Mouse (Mus musculus): ENCODE results near the gene Pinlyp. TPM values are rescaled to one million over a fixed set of nuclear protein-coding genes. Genes with fewer than 3 reads are reported as not detected.
A peak's percentile ranks its signal among the peaks of the same experiment; 100 is the strongest.
"Not testable (repeated sequence)": the region's sequence is repeated elsewhere in the genome, so short reads cannot be mapped to it uniquely, and the experiment has no call there.

The Pinlyp gene
- polyA plus RNA-seq, 1 experiment from 2014 or later, result 0.42 TPM

DNA sequence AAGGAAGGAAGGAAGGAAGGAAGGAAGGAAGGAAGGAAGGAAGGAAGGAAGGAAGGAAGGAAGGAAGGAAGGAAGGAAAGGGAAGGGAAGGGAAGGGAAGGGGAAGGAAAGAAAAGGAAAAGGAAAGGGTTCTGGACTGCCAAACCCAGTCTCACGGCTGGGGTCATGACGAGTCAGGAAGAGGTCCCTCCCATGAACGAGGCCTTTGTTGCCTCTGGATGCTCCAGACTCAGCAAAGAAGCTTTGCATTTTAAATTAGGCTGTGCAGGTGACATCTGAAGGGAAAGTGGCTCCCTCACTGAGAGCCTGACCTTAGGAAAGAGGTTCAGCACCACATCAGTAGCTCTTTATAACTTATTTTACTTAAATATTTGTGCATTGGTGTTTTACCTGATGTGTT, 26.8 kb downstream of the Pinlyp start:
- no peaks in the 10 kb centered on the region for H3K27me3 ChIP-seq
- H3K9me3 ChIP-seq, result no peaks in the 10 kb centered on the region
- WGBS, result 35% methylated on average over 3 of the region's 3 CpGs
- H3K4me3 ChIP-seq, result no peak overlapping the region
- H3K4me2 ChIP-seq, result no peak overlapping the region
- no peak overlapping the region for H3K9ac ChIP-seq
- H3K27ac ChIP-seq, result no peak overlapping the region
- ATAC-seq (ENCODE audit: insufficient number of reproducible peaks, insufficient read depth, low FRiP score, low TSS enrichment, low read depth), result no peak
- H3K36me3 ChIP-seq, result peaks cover 32% of the 10 kb centered on the region
- H3K4me1 ChIP-seq, result no peaks in the 10 kb centered on the region

DNA sequence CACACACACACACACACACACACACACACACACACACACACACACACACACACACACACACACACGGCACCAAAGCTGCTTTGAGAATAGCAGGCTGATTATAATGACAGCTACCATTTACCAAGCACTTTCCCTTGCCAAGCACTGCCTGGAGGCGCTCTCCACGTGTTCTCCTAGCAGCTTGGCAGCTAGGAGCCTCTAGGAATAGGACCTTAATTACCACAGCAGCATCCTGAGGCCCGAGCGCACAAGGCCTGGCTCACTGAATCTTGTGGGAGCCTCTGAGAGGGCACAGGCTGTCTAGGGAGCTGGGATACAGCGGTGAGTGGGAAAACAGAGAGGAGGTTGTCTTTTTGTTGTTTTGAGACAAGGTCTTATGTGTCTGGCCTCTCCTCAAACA, 28.3 kb downstream of the Pinlyp start:
- Histone ChIP-seq H3K9me3 (no peaks in the 10 kb centered on the region), H3K9ac (no peak overlapping the region), H3K4me3 (no peak overlapping the region), H3K27me3 (no peaks in the 10 kb centered on the region), H3K4me2 (no peak overlapping the region), H3K27ac (no peak overlapping the region), H3K4me1 (no peaks in the 10 kb centered on the region), H3K36me3 (peaks cover 47% of the 10 kb centered on the region)
- no peak for ATAC-seq (ENCODE audit: insufficient number of reproducible peaks, insufficient read depth, low FRiP score, low TSS enrichment, low read depth)
- WGBS, result 36% methylated on average over 5 of the region's 6 CpGs

DNA sequence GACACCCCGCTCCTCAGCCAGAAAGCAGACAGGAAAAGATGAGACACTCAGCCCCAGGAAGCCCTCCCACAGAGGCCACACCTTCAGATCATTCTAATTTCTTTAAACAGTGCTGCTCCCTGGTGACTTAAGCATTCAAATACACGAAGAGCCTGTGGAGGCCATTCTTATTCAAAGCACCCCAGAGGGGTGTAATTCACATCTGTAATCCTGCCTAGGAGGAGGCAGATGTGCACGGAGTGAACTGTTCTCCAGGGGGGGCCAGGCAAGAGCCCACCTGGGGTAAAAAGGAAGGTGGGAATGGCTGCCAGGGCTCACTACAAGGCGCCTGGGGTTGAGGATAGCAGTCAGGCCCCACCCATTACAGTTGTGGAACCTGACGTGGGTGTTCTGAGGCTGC, 28.8 kb downstream of the Pinlyp start:
- Histone ChIP-seq H3K27ac (no peak overlapping the region), H3K36me3 (peaks cover 53% of the 10 kb centered on the region), H3K4me2 (no peak overlapping the region), H3K9me3 (no peaks in the 10 kb centered on the region), H3K27me3 (no peaks in the 10 kb centered on the region), H3K4me1 (no peaks in the 10 kb centered on the region), H3K4me3 (no peak overlapping the region), H3K9ac (no peak overlapping the region)
- WGBS, result 41% methylated on average over 5 of the region's 5 CpGs
- ATAC-seq (ENCODE audit: insufficient number of reproducible peaks, insufficient read depth, low FRiP score, low TSS enrichment, low read depth), result no peak

DNA sequence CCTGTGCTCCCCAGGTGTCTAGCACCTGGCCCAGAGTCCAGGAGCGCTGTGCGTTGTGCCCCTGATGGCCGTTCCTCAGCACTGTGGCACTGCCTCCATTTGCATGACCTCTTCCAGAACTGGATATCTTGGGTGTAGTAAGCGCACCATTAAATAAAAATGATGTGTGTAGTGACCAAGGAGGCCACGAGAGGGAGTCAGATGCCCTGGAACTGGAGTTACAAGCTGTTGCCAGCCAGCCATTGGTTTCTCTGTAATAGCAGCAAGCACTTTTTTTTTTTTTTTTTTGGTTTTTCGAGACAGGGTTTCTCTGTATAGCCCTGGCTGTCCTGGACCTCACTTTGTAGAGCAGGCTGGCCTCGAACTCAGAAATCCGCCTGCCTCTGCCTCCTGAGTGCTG, 29.6 kb downstream of the Pinlyp start:
- not testable (repeated sequence) for H3K4me3 ChIP-seq; H3K27me3 ChIP-seq; H3K4me2 ChIP-seq; H3K9me3 ChIP-seq; H3K27ac ChIP-seq; H3K9ac ChIP-seq; H3K4me1 ChIP-seq; ATAC-seq (ENCODE audit: insufficient number of reproducible peaks, insufficient read depth, low FRiP score, low TSS enrichment, low read depth)
- 64% methylated on average over 8 of the region's 8 CpGs for WGBS
- peaks cover 60% of the 10 kb centered on the region for H3K36me3 ChIP-seq

- H3K4me3 ChIP-seq, result no peak within 1 kb of the TSS
- no peaks in the 10 kb centered on the region for H3K9me3 ChIP-seq
- peak within 1 kb of the TSS; percentile 36; the same call in 1 of the 2 replicates for H3K9ac ChIP-seq
- H3K36me3 ChIP-seq, result peaks cover 68% of the 10 kb centered on the region
- ATAC-seq (ENCODE audit: insufficient number of reproducible peaks, insufficient read depth, low FRiP score, low TSS enrichment, low read depth), result no peak
- no peak within 1 kb of the TSS for H3K27ac ChIP-seq
- 87% methylated on average over 7 of the region's 7 CpGs for WGBS
- no peak within 1 kb of the TSS for H3K4me2 ChIP-seq
- peaks cover 11% of the 10 kb centered on the region for H3K4me1 ChIP-seq
- no peaks in the 10 kb centered on the region for H3K27me3 ChIP-seq
Observed at GRCm38 (mm10) chr7:24512355-24512754, 33.6 kb downstream of the Pinlyp start, which contains the start of gene AC161166.1. TSS of gene AC161166.1 (minus strand) at chr7:24512455.

DNA sequence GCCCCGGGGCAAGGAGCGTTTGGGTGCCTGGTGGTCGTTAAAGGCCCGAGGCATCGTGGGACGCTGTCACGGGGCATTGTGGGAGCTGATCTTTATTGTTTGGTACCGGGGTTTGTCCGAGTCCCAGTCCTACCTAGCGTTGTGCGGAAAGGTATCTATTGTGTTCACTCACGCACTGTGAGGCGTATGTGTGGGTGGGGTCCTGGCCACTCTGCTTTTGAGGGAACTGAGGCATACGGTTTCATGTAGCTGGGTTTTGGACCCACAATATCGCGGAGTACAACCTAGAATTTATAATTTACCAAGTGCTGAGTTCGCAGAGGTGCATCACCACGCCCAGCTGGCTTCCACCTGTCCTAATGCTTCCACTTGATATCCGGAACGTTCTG, 38.2 kb downstream of the Pinlyp start:
- Histone ChIP-seq H3K36me3 (peaks cover 26% of the 10 kb centered on the region), H3K27me3 (0 out of 2 replicates have a peak, but pooled peaks cover 4% of the 10 kb centered on the region), H3K4me3 (peak overlapping the region; percentile 74), H3K4me1 (peaks cover 37% of the 10 kb centered on the region), H3K9ac (peak overlapping the region; percentile 96), H3K4me2 (peak overlapping the region; percentile 75), H3K27ac (peak overlapping the region; percentile 100), H3K9me3 (no peaks in the 10 kb centered on the region)
- no peak for ATAC-seq (ENCODE audit: insufficient number of reproducible peaks, insufficient read depth, low FRiP score, low TSS enrichment, low read depth)
- WGBS, result 1% methylated on average over 20 of the region's 20 CpGs

GRCm38 (mm10) chr7:24506838-24507725, 38.8 kb downstream of the Pinlyp start, which contains the start of gene Zfp428:
TSS of gene Zfp428 (plus strand) at chr7:24507006.
- H3K9ac ChIP-seq, result peak within 1 kb of the TSS; percentile 96
- no peaks in the 10 kb centered on the region for H3K9me3 ChIP-seq
- H3K36me3 ChIP-seq, result peaks cover 20% of the 10 kb centered on the region
- H3K4me3 ChIP-seq, result peak within 1 kb of the TSS; percentile 74
- H3K4me2 ChIP-seq, result peak within 1 kb of the TSS; percentile 75
- peaks cover 37% of the 10 kb centered on the region for H3K4me1 ChIP-seq
- peak; percentile 86 for ATAC-seq (ENCODE audit: insufficient number of reproducible peaks, insufficient read depth, low FRiP score, low TSS enrichment, low read depth)
- H3K27ac ChIP-seq, result peak within 1 kb of the TSS; percentile 100
- H3K27me3 ChIP-seq, result 0 out of 2 replicates have a peak, but pooled peaks cover 4% of the 10 kb centered on the region
- under 1% methylated on average over 84 of the region's 84 CpGs for WGBS

DNA sequence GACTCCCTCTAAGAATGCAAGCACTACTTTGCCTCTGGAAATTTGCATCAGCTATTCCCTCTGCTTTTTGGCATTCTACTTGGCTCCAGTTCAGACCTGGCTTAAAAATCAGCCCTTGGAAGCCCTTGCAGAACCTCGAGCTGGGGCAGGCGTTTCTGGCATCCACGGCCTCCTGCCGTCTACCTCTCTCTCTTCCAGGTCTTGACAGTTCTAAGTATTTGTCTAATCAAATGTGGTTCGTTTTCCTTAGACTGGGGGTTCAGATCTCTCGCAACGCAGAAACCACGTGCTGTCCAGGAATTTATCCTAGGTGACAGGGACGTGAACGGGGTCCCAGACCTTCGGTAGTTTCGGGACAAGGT, 39.5 kb downstream of the Pinlyp start:
- Histone ChIP-seq H3K36me3 (peaks cover 13% of the 10 kb centered on the region), H3K27ac (peak overlapping the region; percentile 100), H3K4me2 (peak overlapping the region; percentile 75), H3K27me3 (peaks cover 6% of the 10 kb centered on the region), H3K9ac (peak overlapping the region; percentile 96), H3K4me3 (peak overlapping the region; percentile 74), H3K9me3 (no peaks in the 10 kb centered on the region), H3K4me1 (peaks cover 37% of the 10 kb centered on the region)
- ATAC-seq (ENCODE audit: insufficient number of reproducible peaks, insufficient read depth, low FRiP score, low TSS enrichment, low read depth), result no peak
- 1% methylated on average over 12 of the region's 12 CpGs for WGBS

DNA sequence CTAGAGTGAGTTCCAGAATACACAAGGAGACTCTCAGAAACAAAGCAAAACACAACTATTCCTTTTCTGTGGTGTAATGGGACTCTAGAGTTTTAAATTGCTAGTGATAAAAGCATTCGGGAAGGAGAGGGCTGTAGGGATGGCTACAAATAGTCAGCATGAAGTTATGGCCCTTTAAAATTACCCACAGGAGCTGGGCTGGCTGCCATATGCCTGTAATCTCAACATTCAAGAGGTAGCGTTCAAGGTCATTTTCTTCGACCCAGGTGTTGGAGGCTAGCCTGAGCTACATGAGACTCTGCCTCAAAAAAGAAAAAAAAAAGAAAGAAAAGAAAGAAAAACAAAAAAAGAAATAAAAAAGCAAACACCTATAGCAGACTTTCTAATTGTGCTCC, 39.9 kb downstream of the Pinlyp start:
- H3K27me3 ChIP-seq, result peaks cover 10% of the 10 kb centered on the region
- peaks cover 37% of the 10 kb centered on the region for H3K4me1 ChIP-seq
- H3K4me2 ChIP-seq, result peak overlapping the region; percentile 75
- WGBS, result 12% methylated on average over 3 of the region's 3 CpGs
- peaks cover 12% of the 10 kb centered on the region for H3K36me3 ChIP-seq
- no peak for ATAC-seq (ENCODE audit: insufficient number of reproducible peaks, insufficient read depth, low FRiP score, low TSS enrichment, low read depth)
- H3K27ac ChIP-seq, result peak overlapping the region; percentile 100
- H3K9ac ChIP-seq, result peak overlapping the region; percentile 96; the same call in 1 of the 2 replicates
- H3K9me3 ChIP-seq, result no peaks in the 10 kb centered on the region
- peak overlapping the region; percentile 74 for H3K4me3 ChIP-seq

DNA sequence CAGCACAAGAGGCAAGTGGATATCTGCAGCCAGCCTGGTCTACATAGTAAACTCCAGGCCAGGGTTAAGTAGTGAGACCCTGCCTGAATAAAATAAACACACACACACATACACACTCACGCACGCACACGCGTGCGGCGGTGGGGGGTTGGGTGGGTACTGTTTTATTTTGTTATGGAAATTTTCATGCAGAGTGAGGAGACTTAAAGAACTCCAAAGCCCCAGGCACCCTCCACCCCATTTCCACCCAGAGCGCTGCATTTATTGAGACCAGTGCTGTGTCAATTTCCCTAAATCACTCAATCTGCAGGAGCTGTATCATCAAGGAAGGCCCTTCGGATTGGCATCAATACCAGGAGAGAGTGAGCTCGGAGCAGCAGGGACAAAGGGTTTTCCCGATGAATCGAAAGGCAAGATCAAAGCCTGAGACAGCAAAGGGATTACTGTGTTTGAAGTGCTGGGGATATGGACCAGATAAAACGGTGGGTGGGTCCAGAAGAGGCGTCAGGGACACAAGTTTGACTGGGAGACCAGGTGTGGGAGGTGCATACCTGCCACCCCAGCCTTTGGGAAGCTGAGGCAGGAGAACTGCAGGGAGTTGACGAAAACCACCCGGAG, 40.4 kb downstream of the Pinlyp start:
- Histone ChIP-seq H3K9me3 (0 out of 2 replicates have a peak, but pooled peaks cover 3% of the 10 kb centered on the region), H3K27ac (peak overlapping the region; percentile 100), H3K36me3 (peaks cover 12% of the 10 kb centered on the region), H3K4me2 (peak overlapping the region; percentile 75), H3K27me3 (peaks cover 15% of the 10 kb centered on the region), H3K9ac (no peak overlapping the region; the same call in 1 of the 2 replicates), H3K4me1 (peaks cover 40% of the 10 kb centered on the region), H3K4me3 (peak overlapping the region; percentile 74)
- no peak for ATAC-seq (ENCODE audit: insufficient number of reproducible peaks, insufficient read depth, low FRiP score, low TSS enrichment, low read depth)
- WGBS, result 20% methylated on average over 15 of the region's 15 CpGs

- no peak for ATAC-seq (ENCODE audit: insufficient number of reproducible peaks, insufficient read depth, low FRiP score, low TSS enrichment, low read depth)
- 0 out of 2 replicates have a peak, but pooled peaks cover 8% of the 10 kb centered on the region for H3K36me3 ChIP-seq
- peaks cover 22% of the 10 kb centered on the region for H3K27me3 ChIP-seq
- H3K4me1 ChIP-seq, result peaks cover 47% of the 10 kb centered on the region
- no peak overlapping the region for H3K27ac ChIP-seq
- H3K4me3 ChIP-seq, result no peak overlapping the region
- H3K4me2 ChIP-seq, result 0 out of 2 replicates have a peak overlapping the region, but pooled peaks have one; percentile 40
- H3K9ac ChIP-seq, result no peak overlapping the region
- 0 out of 2 replicates have a peak, but pooled peaks cover 3% of the 10 kb centered on the region for H3K9me3 ChIP-seq
- 13% methylated on average over 4 of the region's 4 CpGs for WGBS
Observed at GRCm38 (mm10) chr7:24504868-24505267, 41.0 kb downstream of the Pinlyp start.

Measured in embryonic facial prominence, embryonic 13.5 days (tissue).